Mouse (Mus musculus): Measurements from ENCODE around the gene Wdr20.
A peak's percentile ranks its signal among the peaks of the same experiment; 100 is the strongest.

- TF ChIP-seq CTCF (IDR thresholded peaks at IDR 0.05; ENCODE audit: low read depth) (no peak), EP300 (IDR thresholded peaks at IDR 0.05; ENCODE audit: low read depth) (peak; percentile 12; the same call in 1 of the 2 replicates)
Measured at GRCm38 (mm10) chr12:110698523-110699170, 39.1 kb upstream of the Wdr20 start.
